Mouse (Mus musculus): ENCODE results near the gene Tle1. TPM values are rescaled to one million over a fixed set of nuclear protein-coding genes. Genes with fewer than 3 reads are reported as not detected.

Gene Tle1
- polyA plus RNA-seq, 1 experiment: 8.5 TPM

DNA sequence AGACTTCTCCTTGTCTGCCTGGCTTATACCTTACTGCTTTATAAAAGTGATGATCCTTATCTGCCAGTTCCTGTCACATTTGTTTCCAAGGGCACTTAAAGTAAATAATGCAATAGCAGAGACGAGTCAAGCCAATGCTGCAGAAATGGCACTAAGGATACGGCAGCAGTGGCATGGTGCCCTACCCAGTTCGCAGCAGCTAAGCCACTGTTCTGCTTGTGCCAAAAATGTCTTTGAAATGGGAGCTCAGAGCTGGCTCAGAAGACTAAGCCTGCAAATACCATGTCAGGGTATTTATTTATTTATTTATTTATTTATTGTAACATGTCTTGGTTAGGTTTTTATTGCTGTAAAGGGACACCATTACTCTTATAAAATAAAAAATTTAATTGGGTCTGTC is 132.8 kb downstream of the Tle1 start:
- no peak overlapping the region for H3K4me3 ChIP-seq (ENCODE audit: extremely low read depth, insufficient read depth, insufficient read length)
- WGBS: 81% methylated on average over 3 of the region's 3 CpGs
- TF ChIP-seq CTCF (IDR thresholded peaks at IDR 0.05; ENCODE audit: extremely low read depth, insufficient read depth, insufficient read length, insufficient replicate concordance) (no peak), POLR2A (IDR thresholded peaks at IDR 0.05; ENCODE audit: low read depth, low read length) (no peak)
- no peak for DNase-seq (ENCODE audit: low read depth in 1 of 2, low spot score in 2 of 2)
- no peaks in the 10 kb centered on the region for H3K27me3 ChIP-seq (ENCODE audit: control insufficient read depth, insufficient read depth, low read length)
- no peak overlapping the region for H3K27ac ChIP-seq (ENCODE audit: insufficient read depth, low read length)
- no peaks in the 10 kb centered on the region for H3K4me1 ChIP-seq (ENCODE audit: control insufficient read depth, insufficient read depth, insufficient read length)
- H3K36me3 ChIP-seq (ENCODE audit: control insufficient read depth, insufficient read depth, low read length): no peaks in the 10 kb centered on the region

Measured in spleen, adult 2 months (tissue).